Mouse (Mus musculus): ENCODE results near the gene Taf12. TPM values are rescaled to one million over a fixed set of nuclear protein-coding genes. Genes with fewer than 3 reads are reported as not detected.

The Taf12 gene
- polyA plus RNA-seq, 2 experiments: 31.5 to 47.8 TPM

DNA sequence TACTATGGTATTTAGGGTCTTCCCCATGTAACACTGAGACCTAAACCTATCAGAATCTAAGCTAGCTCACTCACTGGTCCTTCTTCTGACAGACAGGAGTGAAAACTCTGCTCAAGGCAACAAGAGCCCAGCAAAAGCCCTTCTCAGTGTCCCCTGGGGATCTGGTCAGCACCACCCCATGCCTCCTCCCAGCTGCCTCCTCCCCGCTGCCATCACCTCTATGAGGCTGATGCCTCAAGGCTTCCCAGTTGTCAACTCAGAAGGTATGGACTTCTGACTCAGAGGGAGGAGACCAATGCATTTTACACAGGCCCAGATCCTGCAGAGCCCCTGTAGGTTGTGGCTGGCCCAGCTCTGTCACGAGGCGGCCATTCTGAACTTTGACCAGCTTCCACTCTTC is 67.3 kb downstream of the Taf12 start:
- Histone ChIP-seq H3K9ac (ENCODE audit: low read depth, low read length, severe bottlenecking) (0 out of 2 replicates have a peak overlapping the region, but pooled peaks have one; percentile 2), H3K27ac (replicated peaks; ENCODE audit: low read depth, low read length) (no peak overlapping the region), H3K4me2 (replicated peaks; ENCODE audit: low read depth, low read length, severe bottlenecking) (no peak overlapping the region), H3K4me3 (replicated peaks; ENCODE audit: low read length) (no peak overlapping the region), H3K27me3 (ENCODE audit: control insufficient read depth, insufficient read depth, low read length) (no peaks in the 10 kb centered on the region), H3K36me3 (ENCODE audit: control insufficient read depth, insufficient read depth, low read length) (peaks cover 40% of the 10 kb centered on the region), H3K4me1 (ENCODE audit: control insufficient read depth, insufficient read depth, low read length) (peaks cover 14% of the 10 kb centered on the region), H3K9me3 (ENCODE audit: control insufficient read depth, low read length) (no peaks in the 10 kb centered on the region)
- no peak for TF ChIP-seq POLR2A (IDR thresholded peaks at IDR 0.05; ENCODE audit: borderline replicate concordance, extremely low read depth, insufficient read depth, insufficient read length)
- DNase-seq (ENCODE audit: low spot score): no peak
- ATAC-seq (ENCODE audit: low FRiP score, low read depth): no peak
- WGBS: 92% methylated on average over 3 of the region's 3 CpGs

GRCm38 (mm10) chr4:132344403-132345134 is 70.4 kb downstream of the Taf12 start:
- Histone ChIP-seq H3K9me3 (ENCODE audit: control insufficient read depth, low read length) (no peaks in the 10 kb centered on the region), H3K27me3 (ENCODE audit: control insufficient read depth, insufficient read depth, low read length) (no peaks in the 10 kb centered on the region), H3K27ac (replicated peaks; ENCODE audit: low read depth, low read length) (no peak overlapping the region), H3K9ac (ENCODE audit: low read depth, low read length, severe bottlenecking) (peak overlapping the region; percentile 82), H3K4me1 (ENCODE audit: control insufficient read depth, insufficient read depth, low read length) (peaks cover 14% of the 10 kb centered on the region), H3K36me3 (ENCODE audit: control insufficient read depth, insufficient read depth, low read length) (peaks cover 11% of the 10 kb centered on the region), H3K4me2 (replicated peaks; ENCODE audit: low read depth, low read length, severe bottlenecking) (peak overlapping the region; percentile 97), H3K4me3 (replicated peaks; ENCODE audit: low read length) (peak overlapping the region; percentile 79)
- DNase-seq (ENCODE audit: low spot score): no peak
- ATAC-seq (ENCODE audit: low FRiP score, low read depth): no peak
- WGBS: 5% methylated on average over 13 of the region's 13 CpGs
- no peak for TF ChIP-seq POLR2A (IDR thresholded peaks at IDR 0.05; ENCODE audit: borderline replicate concordance, extremely low read depth, insufficient read depth, insufficient read length)

Other genes starting within 250 kb of the Taf12 start
- gene Gm10300, start 199.7 kb upstream of the Taf12 start, polyA plus RNA-seq (2012; rRNA removed): 0.08 and 0.12 TPM in 2 replicates
- 0.08 TPM in 1 of 2 replicates, not detected in the other for gene Gm10300, start 199.7 kb upstream of the Taf12 start, polyA plus RNA-seq (2014; fragmentation: Nextera tagmentation; extraction: Ambion mirVana)
- gene Epb41, start 199.1 kb upstream of the Taf12 start, polyA plus RNA-seq (2012; rRNA removed): 60.6 and 61.3 TPM in 2 replicates
- gene Epb41, start 199.1 kb upstream of the Taf12 start, polyA plus RNA-seq (2014; fragmentation: Nextera tagmentation; extraction: Ambion mirVana): 76.0 and 76.4 TPM in 2 replicates
- 0.65 and 0.91 TPM in 2 replicates for gene Oprd1, start 129.9 kb upstream of the Taf12 start, polyA plus RNA-seq (2012; rRNA removed)
- gene Oprd1, start 129.9 kb upstream of the Taf12 start, polyA plus RNA-seq (2014; fragmentation: Nextera tagmentation; extraction: Ambion mirVana): 0.18 and 0.23 TPM in 2 replicates
- gene Ythdf2, start 62.1 kb upstream of the Taf12 start, polyA plus RNA-seq (2012; rRNA removed): 32.3 and 34.1 TPM in 2 replicates
- 109 and 118 TPM in 2 replicates for gene Ythdf2, start 62.1 kb upstream of the Taf12 start, polyA plus RNA-seq (2014; fragmentation: Nextera tagmentation; extraction: Ambion mirVana)
- gene Gmeb1, start 12.8 kb upstream of the Taf12 start, polyA plus RNA-seq (2012; rRNA removed): 33.8 and 34.2 TPM in 2 replicates
- 28.4 and 34.0 TPM in 2 replicates for gene Gmeb1, start 12.8 kb upstream of the Taf12 start, polyA plus RNA-seq (2014; fragmentation: Nextera tagmentation; extraction: Ambion mirVana)
- 2.0 TPM in 2 replicates for gene Rab42, start 29.0 kb downstream of the Taf12 start, polyA plus RNA-seq (2012; rRNA removed)
- gene Rab42, start 29.0 kb downstream of the Taf12 start, polyA plus RNA-seq (2014; fragmentation: Nextera tagmentation; extraction: Ambion mirVana): 1.0 and 1.2 TPM in 2 replicates
- gene Trnau1ap, start 55.2 kb downstream of the Taf12 start, polyA plus RNA-seq (2012; rRNA removed): 30.4 and 36.6 TPM in 2 replicates
- gene Trnau1ap, start 55.2 kb downstream of the Taf12 start, polyA plus RNA-seq (2014; fragmentation: Nextera tagmentation; extraction: Ambion mirVana): 74.4 and 77.5 TPM in 2 replicates
- 38.7 and 39.4 TPM in 2 replicates for gene Rcc1, start 79.2 kb downstream of the Taf12 start, polyA plus RNA-seq (2012; rRNA removed)
- gene Rcc1, start 79.2 kb downstream of the Taf12 start, polyA plus RNA-seq (2014; fragmentation: Nextera tagmentation; extraction: Ambion mirVana): 41.3 and 42.0 TPM in 2 replicates
- gene Phactr4, start 148.1 kb downstream of the Taf12 start, polyA plus RNA-seq (2012; rRNA removed): 26.9 and 28.5 TPM in 2 replicates
- gene Phactr4, start 148.1 kb downstream of the Taf12 start, polyA plus RNA-seq (2014; fragmentation: Nextera tagmentation; extraction: Ambion mirVana): 23.6 and 25.9 TPM in 2 replicates
- gene Med18, start 189.5 kb downstream of the Taf12 start, polyA plus RNA-seq (2012; rRNA removed): 9.1 and 9.7 TPM in 2 replicates
- 8.7 and 9.0 TPM in 2 replicates for gene Med18, start 189.5 kb downstream of the Taf12 start, polyA plus RNA-seq (2014; fragmentation: Nextera tagmentation; extraction: Ambion mirVana)
- gene Sesn2, start 236.1 kb downstream of the Taf12 start, polyA plus RNA-seq (2012; rRNA removed): 6.4 and 7.4 TPM in 2 replicates
- 5.9 and 6.2 TPM in 2 replicates for gene Sesn2, start 236.1 kb downstream of the Taf12 start, polyA plus RNA-seq (2014; fragmentation: Nextera tagmentation; extraction: Ambion mirVana)